ENCODE assay signal across 12 mouse cellular contexts in genomic region chr11:73201597-73201996, GRCm38 (mm10). TPM values are rescaled to one million over a fixed set of nuclear protein-coding genes. Genes with fewer than 3 reads are reported as not detected.
DNase-seq lines count a peak whose midpoint lies in the region; ATAC-seq and TF ChIP-seq lines count a peak whose summit lies in the region.
"Had no signal": no experiment of that assay in that cellular context is flagged by ENCODE, and none has a peak within 500 bp of the region (broad histone marks: within the 10 kb centered on the region; RNA-seq: fewer than 3 reads in every experiment).

No protein-coding gene starts in this region.

- 0 out of 2 replicates have a peak overlapping the region, but pooled peaks have one; percentile 26 for H3K27ac ChIP-seq in hindbrain, postnatal 0 days
- H3K27ac ChIP-seq in hindbrain, embryonic 13.5 days, result no peak overlapping the region
- no peak overlapping the region for H3K27ac ChIP-seq in midbrain, embryonic 14.5 days (replicated peaks; ENCODE audit: low read depth, low read length)
- H3K27ac ChIP-seq in midbrain, embryonic 10.5 days (replicated peaks), result no peak overlapping the region
- peak overlapping the region; percentile 56; the same call in 1 of the 2 replicates for H3K27ac ChIP-seq in brown adipose tissue, adult 24 weeks (replicated peaks; ENCODE audit: low read depth, low read length)
- H3K27ac ChIP-seq: midbrain, embryonic 12.5 days; neural tube, embryonic 15.5 days had no signal

- no peak overlapping the region for H3K4me2 ChIP-seq in hindbrain, postnatal 0 days (ENCODE audit: low read depth, low read length)
- H3K4me2 ChIP-seq in hindbrain, embryonic 13.5 days, result no peak overlapping the region
- no peak overlapping the region for H3K4me2 ChIP-seq in midbrain, embryonic 14.5 days (ENCODE audit: low read length)
- H3K4me2 ChIP-seq: midbrain, embryonic 12.5 days; neural tube, embryonic 15.5 days had no signal

- no peak overlapping the region for H3K9ac ChIP-seq in hindbrain, postnatal 0 days (replicated peaks; ENCODE audit: low read length)
- no peak overlapping the region for H3K9ac ChIP-seq in hindbrain, embryonic 13.5 days
- H3K9ac ChIP-seq in midbrain, embryonic 14.5 days (replicated peaks; ENCODE audit: low read length), result no peak overlapping the region
- H3K9ac ChIP-seq: midbrain, embryonic 12.5 days; neural tube, embryonic 15.5 days had no signal

- DNase-seq in hindbrain, postnatal 0 days (ENCODE audit: low spot score), result peak; percentile 32
- DNase-seq in midbrain, embryonic 14.5 days, result peak; percentile 7
- DNase-seq in midbrain, embryonic 10.5 days (ENCODE audit: low spot score), result no peak
- no peak for DNase-seq in spleen, postnatal 10 days (ENCODE audit: low spot score in 2 of 2)
- DNase-seq in frontal cortex, postnatal 36 days (ENCODE audit: low spot score in 2 of 2), result no peak
- DNase-seq: left cerebral cortex, postnatal 4 days; right cerebral cortex, postnatal 25 days had no signal

- H3K4me1 ChIP-seq in hindbrain, postnatal 0 days (ENCODE audit: insufficient read depth, low read length), result peaks cover 9% of the 10 kb centered on the region; the same call in 1 of the 2 replicates
- peaks cover 26% of the 10 kb centered on the region for H3K4me1 ChIP-seq in hindbrain, embryonic 13.5 days (replicated peaks)
- H3K4me1 ChIP-seq in midbrain, embryonic 14.5 days (ENCODE audit: control insufficient read depth, insufficient read depth, low read length), result peaks cover 17% of the 10 kb centered on the region
- H3K4me1 ChIP-seq in midbrain, embryonic 10.5 days, result peaks cover 17% of the 10 kb centered on the region
- H3K4me1 ChIP-seq in brown adipose tissue, adult 24 weeks (ENCODE audit: control insufficient read depth, insufficient read depth, insufficient read length, low read length), result peaks cover 5% of the 10 kb centered on the region; the same call in 1 of the 2 replicates

- ATAC-seq in hindbrain, postnatal 0 days, result no peak
- no peak for ATAC-seq in hindbrain, embryonic 13.5 days (ENCODE audit: low FRiP score)
- no peak for ATAC-seq in midbrain, embryonic 14.5 days (ENCODE audit: low FRiP score, low TSS enrichment)

- H3K27me3 ChIP-seq in hindbrain, postnatal 0 days (ENCODE audit: insufficient read depth, low read length), result no peaks in the 10 kb centered on the region
- H3K27me3 ChIP-seq in hindbrain, embryonic 13.5 days, result no peaks in the 10 kb centered on the region
- no peaks in the 10 kb centered on the region for H3K27me3 ChIP-seq in midbrain, embryonic 14.5 days (ENCODE audit: control insufficient read depth, insufficient read depth, low read length)
- peaks cover 8% of the 10 kb centered on the region; the same call in 1 of the 2 replicates for H3K27me3 ChIP-seq in midbrain, embryonic 10.5 days (ENCODE audit: low read depth, poor library complexity, severe bottlenecking)

- WGBS in hindbrain, postnatal 0 days, result 30% methylated on average over 4 of the region's 4 CpGs
- 39% methylated on average over 4 of the region's 4 CpGs for WGBS in hindbrain, embryonic 13.5 days
- WGBS in midbrain, embryonic 14.5 days, result 33% methylated on average over 4 of the region's 4 CpGs
- 36% methylated on average over 4 of the region's 4 CpGs for WGBS in midbrain, embryonic 10.5 days

- TF ChIP-seq CTCF in hindbrain, postnatal 0 days (IDR thresholded peaks at IDR 0.05; ENCODE audit: low read depth), result peak; percentile 40

- no peak overlapping the region for H3K4me3 ChIP-seq in hindbrain, postnatal 0 days (ENCODE audit: low read length)
- no peak overlapping the region for H3K4me3 ChIP-seq in hindbrain, embryonic 13.5 days
- no peak overlapping the region for H3K4me3 ChIP-seq in midbrain, embryonic 14.5 days (replicated peaks; ENCODE audit: low read depth, low read length)
- no peak overlapping the region for H3K4me3 ChIP-seq in midbrain, embryonic 10.5 days
- no peak overlapping the region for H3K4me3 ChIP-seq in brown adipose tissue, adult 24 weeks (ENCODE audit: insufficient read depth, low read depth, low read length)
- H3K4me3 ChIP-seq: midbrain, embryonic 12.5 days; neural tube, embryonic 15.5 days had no signal

- H3K36me3 ChIP-seq in hindbrain, postnatal 0 days (ENCODE audit: insufficient read depth, low read length), result no peaks in the 10 kb centered on the region
- no peaks in the 10 kb centered on the region for H3K36me3 ChIP-seq in hindbrain, embryonic 13.5 days
- no peaks in the 10 kb centered on the region for H3K36me3 ChIP-seq in midbrain, embryonic 14.5 days (ENCODE audit: control insufficient read depth, insufficient read depth, low read length)
- H3K36me3 ChIP-seq in midbrain, embryonic 10.5 days, result no peaks in the 10 kb centered on the region
- H3K36me3 ChIP-seq: midbrain, embryonic 12.5 days; neural tube, embryonic 15.5 days had no signal

- H3K9me3 ChIP-seq in hindbrain, postnatal 0 days (ENCODE audit: low read length), result no peaks in the 10 kb centered on the region
- no peaks in the 10 kb centered on the region for H3K9me3 ChIP-seq in hindbrain, embryonic 13.5 days
- no peaks in the 10 kb centered on the region for H3K9me3 ChIP-seq in midbrain, embryonic 14.5 days (ENCODE audit: control insufficient read depth, low read length)
- no peaks in the 10 kb centered on the region for H3K9me3 ChIP-seq in midbrain, embryonic 10.5 days (replicated peaks)
- H3K9me3 ChIP-seq: G1E; midbrain, embryonic 12.5 days; neural tube, embryonic 15.5 days had no signal

RNA-seq across cellular contexts. Expression of gene Shpk, which starts 2.3 kb away (rescaled TPM):
- 2.2 and 3.4 TPM in 2 replicates for total RNA-seq in hindbrain, postnatal 0 days (2014; rRNA removed)
- polyA plus RNA-seq in hindbrain, postnatal 0 days (2015; fragmentation: Nextera tagmentation; extraction: Ambion mirVana), result 2.2 and 2.8 TPM in 2 replicates
- 2.0 and 2.3 TPM in 2 replicates for polyA plus RNA-seq in hindbrain, embryonic 13.5 days (2015; fragmentation: Nextera tagmentation; extraction: Ambion mirVana)
- 1.1 and 1.6 TPM in 2 replicates for polyA plus RNA-seq in midbrain, embryonic 14.5 days (2014; fragmentation: Nextera tagmentation; extraction: Ambion mirVana)
- 0.97 and 1.0 TPM in 2 replicates for polyA plus RNA-seq in midbrain, embryonic 10.5 days (2016; fragmentation: Nextera tagmentation; extraction: Ambion mirVana)
- polyA plus RNA-seq in brown adipose tissue, adult 24 weeks (2012; ENCODE audit: insufficient read depth, insufficient read length, missing spikeins), result 8.2 and 9.1 TPM in 2 replicates

RNA-seq across cellular contexts. Expression of gene Ctns, which starts 2.8 kb away (rescaled TPM):
- total RNA-seq in hindbrain, postnatal 0 days (2014; rRNA removed), result 20.2 and 20.9 TPM in 2 replicates
- polyA plus RNA-seq in hindbrain, postnatal 0 days (2015; fragmentation: Nextera tagmentation; extraction: Ambion mirVana), result 13.0 and 14.0 TPM in 2 replicates
- 21.5 and 22.8 TPM in 2 replicates for polyA plus RNA-seq in hindbrain, embryonic 13.5 days (2015; fragmentation: Nextera tagmentation; extraction: Ambion mirVana)
- polyA plus RNA-seq in midbrain, embryonic 14.5 days (2014; fragmentation: Nextera tagmentation; extraction: Ambion mirVana), result 18.1 and 23.0 TPM in 2 replicates
- 15.1 and 17.2 TPM in 2 replicates for polyA plus RNA-seq in midbrain, embryonic 10.5 days (2016; fragmentation: Nextera tagmentation; extraction: Ambion mirVana)
- polyA plus RNA-seq in brown adipose tissue, adult 24 weeks (2012; ENCODE audit: insufficient read depth, insufficient read length, missing spikeins), result 8.8 TPM in 2 replicates

RNA-seq across cellular contexts. Expression of gene Tax1bp3, which starts 24.7 kb away (rescaled TPM):
- 34.7 and 46.4 TPM in 2 replicates for total RNA-seq in hindbrain, postnatal 0 days (2014; rRNA removed)
- 95.7 and 97.7 TPM in 2 replicates for polyA plus RNA-seq in hindbrain, postnatal 0 days (2015; fragmentation: Nextera tagmentation; extraction: Ambion mirVana)
- polyA plus RNA-seq in hindbrain, embryonic 13.5 days (2015; fragmentation: Nextera tagmentation; extraction: Ambion mirVana), result 180 and 185 TPM in 2 replicates
- 149 and 165 TPM in 2 replicates for polyA plus RNA-seq in midbrain, embryonic 14.5 days (2014; fragmentation: Nextera tagmentation; extraction: Ambion mirVana)
- polyA plus RNA-seq in midbrain, embryonic 10.5 days (2016; fragmentation: Nextera tagmentation; extraction: Ambion mirVana), result 175 and 199 TPM in 2 replicates
- 70.9 and 105 TPM in 2 replicates for polyA plus RNA-seq in brown adipose tissue, adult 24 weeks (2012; ENCODE audit: insufficient read depth, insufficient read length, missing spikeins)

RNA-seq across cellular contexts. Expression of gene Emc6, which starts 24.8 kb away (rescaled TPM):
- total RNA-seq in hindbrain, postnatal 0 days (2014; rRNA removed), result 113 and 156 TPM in 2 replicates
- 188 and 191 TPM in 2 replicates for polyA plus RNA-seq in hindbrain, postnatal 0 days (2015; fragmentation: Nextera tagmentation; extraction: Ambion mirVana)
- polyA plus RNA-seq in hindbrain, embryonic 13.5 days (2015; fragmentation: Nextera tagmentation; extraction: Ambion mirVana), result 120 and 136 TPM in 2 replicates
- 144 and 151 TPM in 2 replicates for polyA plus RNA-seq in midbrain, embryonic 14.5 days (2014; fragmentation: Nextera tagmentation; extraction: Ambion mirVana)
- 132 and 137 TPM in 2 replicates for polyA plus RNA-seq in midbrain, embryonic 10.5 days (2016; fragmentation: Nextera tagmentation; extraction: Ambion mirVana)
- polyA plus RNA-seq in brown adipose tissue, adult 24 weeks (2012; ENCODE audit: insufficient read depth, insufficient read length, missing spikeins), result 183 and 237 TPM in 2 replicates

RNA-seq across cellular contexts. Expression of gene Trpv1, which starts 32.5 kb away (rescaled TPM):
- 0.63 and 1.6 TPM in 2 replicates for total RNA-seq in hindbrain, postnatal 0 days (2014; rRNA removed)
- polyA plus RNA-seq in hindbrain, postnatal 0 days (2015; fragmentation: Nextera tagmentation; extraction: Ambion mirVana), result 0.29 and 0.30 TPM in 2 replicates
- polyA plus RNA-seq in hindbrain, embryonic 13.5 days (2015; fragmentation: Nextera tagmentation; extraction: Ambion mirVana), result 0.41 and 0.86 TPM in 2 replicates
- polyA plus RNA-seq in midbrain, embryonic 14.5 days (2014; fragmentation: Nextera tagmentation; extraction: Ambion mirVana), result 0.50 TPM in 1 of 2 replicates, not detected in the other
- not detected in 2 replicates for polyA plus RNA-seq in midbrain, embryonic 10.5 days (2016; fragmentation: Nextera tagmentation; extraction: Ambion mirVana)
- polyA plus RNA-seq in brown adipose tissue, adult 24 weeks (2012; ENCODE audit: insufficient read depth, insufficient read length, missing spikeins), result 0.33 and 0.75 TPM in 2 replicates
- total RNA-seq: G1E had no signal
- polyA plus RNA-seq: G1E; midbrain, embryonic 12.5 days had no signal

Comparison
In these comparisons a context has a peak if more than half of its experiments do, and no peak if none do; other contexts are left out.
1. DNase-seq: peak in hindbrain, postnatal 0 days (single experiment) and midbrain, embryonic 14.5 days (single experiment); none in midbrain, embryonic 10.5 days (single experiment), spleen, postnatal 10 days (0 of 2) and frontal cortex, postnatal 36 days (0 of 2).
2. H3K27ac ChIP-seq: peak in hindbrain, postnatal 0 days (single experiment) and brown adipose tissue, adult 24 weeks (single experiment); none in hindbrain, embryonic 13.5 days (single experiment), midbrain, embryonic 14.5 days (single experiment) and midbrain, embryonic 10.5 days (single experiment).